Mouse (Mus musculus) T-helper 17 cell (primary cell): Measurements from ENCODE around the gene Taf11.

Experiments
- in situ Hi-C, 2 experiments: fragments of 300-600 bp; cut with MboI, MseI; formaldehyde crosslinking; loops; 1 replicate in 1 of 2; 2 replicates in 1 of 2; pipeline ENCODE4 v1.15.1; 2025; ENCODE audit warnings: high pct_unique_total_duplicates in 2 of 2

The Taf11 gene

GRCm38 (mm10) chr17:27856798-27857648, 52.6 kb downstream of the Taf11 start:
- in situ Hi-C loops, result no loop called here

- in situ Hi-C loops, result no loop called here
Observed at GRCm38 (mm10) chr17:27856265-27856797, 53.3 kb downstream of the Taf11 start, which contains the start of gene Uhrf1bp1. Uhrf1bp1 (plus strand) TSS chr17:27856441.
